Mouse (Mus musculus): ENCODE measurements around the gene Mdm2. TPM values are rescaled to one million over a fixed set of nuclear protein-coding genes. Genes with fewer than 3 reads are reported as not detected.

The Mdm2 gene
- total and polyA plus RNA-seq, 3 experiments, result 79.8 to 136 (median 112) TPM

DNA sequence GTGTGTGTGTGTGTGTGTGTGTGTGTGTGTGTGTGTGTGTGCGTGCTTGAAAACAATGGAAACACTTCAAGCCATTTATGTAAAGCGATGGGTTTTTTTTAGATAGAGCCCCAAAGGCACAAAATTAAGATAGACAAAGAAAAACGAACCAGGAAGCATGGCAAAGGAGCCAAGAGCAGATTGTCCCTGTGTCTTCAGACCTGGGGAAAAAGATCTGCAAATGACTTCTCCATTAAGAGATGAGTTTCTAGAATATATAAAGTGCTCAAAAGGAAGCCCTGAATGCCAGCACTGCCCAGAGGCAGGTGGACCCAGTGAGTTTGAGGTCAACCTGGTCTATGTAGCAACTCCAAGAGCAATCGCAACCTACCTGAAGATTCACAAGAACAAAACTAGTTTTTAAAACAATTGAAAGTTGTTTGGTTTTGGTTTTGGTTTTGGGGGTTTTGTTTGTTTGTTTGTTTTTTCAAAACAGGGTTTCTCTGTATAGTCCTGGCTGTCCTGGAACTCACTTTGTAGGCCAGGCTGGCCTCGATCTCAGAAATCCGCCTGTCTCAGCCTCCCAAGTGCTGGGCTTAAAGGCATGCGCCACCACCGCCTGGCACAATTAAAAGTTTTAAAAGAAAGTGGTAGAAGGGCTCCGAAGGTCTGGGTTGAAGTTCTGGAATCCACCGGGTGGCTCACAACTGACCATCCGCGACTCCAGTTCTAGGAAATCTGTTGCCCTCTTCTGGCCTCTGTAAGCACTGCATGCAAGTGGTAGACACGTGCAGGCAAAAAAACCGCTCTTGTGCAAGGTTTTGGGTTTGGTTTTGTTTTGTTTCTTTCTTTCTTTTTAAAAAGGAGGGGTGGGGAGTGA lies 28.3 kb downstream of the Mdm2 start:
- Histone ChIP-seq H3K9ac (ENCODE audit: insufficient read depth, low read depth) (no peak overlapping the region), H3K27me3 (replicated peaks) (no peaks in the 10 kb centered on the region), H3K4me1 (ENCODE audit: control insufficient read depth in 1 of 2, insufficient read depth in 2 of 2) (no peaks in the 10 kb centered on the region), H3K79me2 (replicated peaks; ENCODE audit: control insufficient read depth, extremely low read depth, insufficient read depth, poor library complexity, severe bottlenecking) (no peaks in the 10 kb centered on the region), H3K36me3 (replicated peaks in 1 of 2; ENCODE audit: control insufficient read depth in 1 of 2, insufficient read depth in 1 of 2, low read length in 1 of 2) (no peaks in the 10 kb centered on the region), H3K4me2 (ENCODE audit: insufficient read depth, low read depth, poor library complexity, severe bottlenecking) (no peak overlapping the region), H3K4me3 (replicated peaks in 1 of 3; ENCODE audit: low read depth in 2 of 3, low read length in 2 of 3, poor library complexity in 1 of 3) (no peak overlapping the region), H3K9me3 (replicated peaks; ENCODE audit: low read length) (no peaks in the 10 kb centered on the region), H3K27ac (ENCODE audit: insufficient read depth, low read depth) (no peak overlapping the region)
- in situ Hi-C loops (cut with MboI; ENCODE audit: low pct_ligation_motif_present, low pct_unique_long_range_greater_than_20kb, low sequenced_read_pairs) (no loop called here), dilution Hi-C loops (cut with MboI; ENCODE audit: extremely low pct_ligation_motif_present, extremely low pct_unique_long_range_greater_than_20kb, low sequenced_read_pairs) (no loop called here)
- TF ChIP-seq RAD21 (IDR thresholded peaks at IDR 0.05; ENCODE audit: low read depth, low read length) (peak; percentile 47), BHLHE40 (IDR thresholded peaks at IDR 0.05; ENCODE audit: low read depth, low read length) (peak; percentile 93), IRF4 (IDR thresholded peaks at IDR 0.05; ENCODE audit: low read depth, low read length) (no peak), KAT2A (IDR thresholded peaks at IDR 0.05; ENCODE audit: insufficient replicate concordance, low read length) (no peak), RCOR1 (conservative IDR thresholded peaks at IDR 0.05; ENCODE audit: low read depth, low read length) (no peak), MYC (IDR thresholded peaks at IDR 0.05; ENCODE audit: low read depth, low read length) (peak; percentile 78; the same call in 1 of the 2 replicates), SIN3A (IDR thresholded peaks at IDR 0.05; ENCODE audit: low read length) (0 out of 2 replicates have a peak, but pooled peaks have one; percentile 21), POLR2AphosphoS2 (IDR thresholded peaks at IDR 0.05; ENCODE audit: low read depth, low read length) (no peak), USF2 (conservative IDR thresholded peaks at IDR 0.05; ENCODE audit: low read depth, low read length) (no peak), SMC3 (IDR thresholded peaks at IDR 0.05; ENCODE audit: low read depth, low read length) (peak; percentile 48), CTCF (conservative IDR thresholded peaks at IDR 0.05 in 1 of 2, IDR thresholded peaks at IDR 0.05 in 1 of 2; ENCODE audit: low read depth in 2 of 2, low read length in 2 of 2) (peak; percentile 31 to 68; a peak in 3 of 4 replicates)
- peak; percentile 35 for DNase-seq (ENCODE audit: extremely low read depth)

DNA sequence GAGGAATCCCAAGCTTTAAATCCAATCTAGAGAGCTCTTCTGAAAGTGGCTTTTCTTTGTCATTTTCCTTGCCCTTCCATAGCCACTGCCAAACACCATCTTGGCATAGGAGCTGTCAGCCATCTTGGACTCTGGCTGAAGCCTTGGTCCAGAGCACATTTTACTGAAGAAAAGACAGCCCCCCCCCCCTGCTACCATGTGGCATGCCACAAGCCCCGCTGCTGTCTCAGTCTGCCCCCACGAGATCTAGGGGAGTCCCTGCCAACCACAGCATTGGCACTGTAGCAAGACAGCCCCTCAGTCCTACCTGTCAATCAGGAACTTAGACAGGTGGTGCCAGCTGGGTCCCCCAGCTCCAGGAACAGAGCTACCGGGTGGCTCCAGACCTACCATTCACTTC lies 29.0 kb downstream of the Mdm2 start:
- Histone ChIP-seq H3K4me3 (replicated peaks in 1 of 3; ENCODE audit: low read depth in 2 of 3, low read length in 2 of 3, poor library complexity in 1 of 3) (no peak overlapping the region), H3K4me1 (ENCODE audit: control insufficient read depth in 1 of 2, insufficient read depth in 2 of 2) (no peaks in the 10 kb centered on the region), H3K27me3 (replicated peaks) (no peaks in the 10 kb centered on the region), H3K4me2 (ENCODE audit: insufficient read depth, low read depth, poor library complexity, severe bottlenecking) (no peak overlapping the region), H3K36me3 (replicated peaks in 1 of 2; ENCODE audit: control insufficient read depth in 1 of 2, insufficient read depth in 1 of 2, low read length in 1 of 2) (no peaks in the 10 kb centered on the region), H3K9ac (ENCODE audit: insufficient read depth, low read depth) (no peak overlapping the region), H3K9me3 (replicated peaks; ENCODE audit: low read length) (no peaks in the 10 kb centered on the region), H3K79me2 (replicated peaks; ENCODE audit: control insufficient read depth, extremely low read depth, insufficient read depth, poor library complexity, severe bottlenecking) (no peaks in the 10 kb centered on the region), H3K27ac (ENCODE audit: insufficient read depth, low read depth) (no peak overlapping the region)
- in situ Hi-C loops (cut with MboI; ENCODE audit: low pct_ligation_motif_present, low pct_unique_long_range_greater_than_20kb, low sequenced_read_pairs), result no loop called here
- TF ChIP-seq EP300 (IDR thresholded peaks at IDR 0.05; ENCODE audit: low read length), result no peak
- TF ChIP-seq E2F4 (IDR thresholded peaks at IDR 0.05; ENCODE audit: insufficient replicate concordance, low read depth, low read length), result no peak
- dilution Hi-C loops (cut with MboI; ENCODE audit: extremely low pct_ligation_motif_present, extremely low pct_unique_long_range_greater_than_20kb, low sequenced_read_pairs), result no loop called here
- no peak for DNase-seq (ENCODE audit: extremely low read depth)
